In genomic region chr10:89975431-89975841, GRCm38 (mm10) we compare ENCODE assay signal across 11 mouse cellular contexts.
DNase-seq lines count a peak whose midpoint lies in the region; ATAC-seq and TF ChIP-seq lines count a peak whose summit lies in the region.
"Had no signal": no experiment of that assay in that cellular context is flagged by ENCODE, and none has a peak within 500 bp of the region (broad histone marks: within the 10 kb centered on the region; RNA-seq: fewer than 3 reads in every experiment).

No protein-coding gene starts in this region.

- no peak overlapping the region for H3K4me2 ChIP-seq in forebrain, embryonic 15.5 days (replicated peaks)
- no peak overlapping the region for H3K4me2 ChIP-seq in forebrain, embryonic 11.5 days (ENCODE audit: low read depth, low read length, severe bottlenecking)
- H3K4me2 ChIP-seq in midbrain, embryonic 11.5 days = no peak overlapping the region
- no peak overlapping the region for H3K4me2 ChIP-seq in embryonic facial prominence, embryonic 14.5 days (ENCODE audit: low read depth, low read length)
- no peak overlapping the region for H3K4me2 ChIP-seq in stomach, postnatal 0 days (replicated peaks; ENCODE audit: low read depth)

- no peaks in the 10 kb centered on the region for H3K27me3 ChIP-seq in forebrain, embryonic 15.5 days
- no peaks in the 10 kb centered on the region for H3K27me3 ChIP-seq in forebrain, embryonic 11.5 days (ENCODE audit: control insufficient read depth, insufficient read depth, low read length)
- no peaks in the 10 kb centered on the region for H3K27me3 ChIP-seq in midbrain, embryonic 11.5 days (ENCODE audit: control insufficient read depth, insufficient read depth, low read length)
- no peaks in the 10 kb centered on the region for H3K27me3 ChIP-seq in midbrain, embryonic 10.5 days (ENCODE audit: low read depth, poor library complexity, severe bottlenecking)
- no peaks in the 10 kb centered on the region for H3K27me3 ChIP-seq in embryonic facial prominence, embryonic 14.5 days (replicated peaks; ENCODE audit: control insufficient read depth, insufficient read depth, low read length)
- no peaks in the 10 kb centered on the region for H3K27me3 ChIP-seq in stomach, postnatal 0 days (ENCODE audit: control insufficient read depth, insufficient read depth, low read length)

- peak overlapping the region; percentile 29; the same call in 1 of the 2 replicates for H3K27ac ChIP-seq in forebrain, embryonic 15.5 days (replicated peaks)
- H3K27ac ChIP-seq in forebrain, embryonic 11.5 days (ENCODE audit: low read depth, low read length) = no peak overlapping the region
- H3K27ac ChIP-seq in midbrain, embryonic 11.5 days (ENCODE audit: low read depth, low read length) = no peak overlapping the region
- no peak overlapping the region for H3K27ac ChIP-seq in midbrain, embryonic 10.5 days (replicated peaks)
- H3K27ac ChIP-seq in embryonic facial prominence, embryonic 14.5 days (replicated peaks; ENCODE audit: low read depth, low read length) = no peak overlapping the region
- H3K27ac ChIP-seq in stomach, postnatal 0 days (replicated peaks) = no peak overlapping the region

- no peak for TF ChIP-seq EP300 in stomach, postnatal 0 days (optimal IDR thresholded peaks at IDR 0.05)

- no peaks in the 10 kb centered on the region for H3K9me3 ChIP-seq in forebrain, embryonic 15.5 days
- H3K9me3 ChIP-seq in forebrain, embryonic 11.5 days (ENCODE audit: control insufficient read depth, low read length) = no peaks in the 10 kb centered on the region
- no peaks in the 10 kb centered on the region for H3K9me3 ChIP-seq in midbrain, embryonic 11.5 days (ENCODE audit: control insufficient read depth, low read length)
- no peaks in the 10 kb centered on the region for H3K9me3 ChIP-seq in midbrain, embryonic 10.5 days (replicated peaks)
- H3K9me3 ChIP-seq in embryonic facial prominence, embryonic 14.5 days (ENCODE audit: control insufficient read depth, low read length) = no peaks in the 10 kb centered on the region
- no peaks in the 10 kb centered on the region for H3K9me3 ChIP-seq in stomach, postnatal 0 days (ENCODE audit: control insufficient read depth, low read length)

- H3K36me3 ChIP-seq in forebrain, embryonic 15.5 days = no peaks in the 10 kb centered on the region
- H3K36me3 ChIP-seq in forebrain, embryonic 11.5 days (ENCODE audit: control insufficient read depth, insufficient read depth, low read length) = no peaks in the 10 kb centered on the region
- H3K36me3 ChIP-seq in midbrain, embryonic 11.5 days (ENCODE audit: control insufficient read depth, insufficient read depth, low read length) = no peaks in the 10 kb centered on the region
- no peaks in the 10 kb centered on the region for H3K36me3 ChIP-seq in midbrain, embryonic 10.5 days
- H3K36me3 ChIP-seq in embryonic facial prominence, embryonic 14.5 days (ENCODE audit: control insufficient read depth, insufficient read depth, low read length) = no peaks in the 10 kb centered on the region
- no peaks in the 10 kb centered on the region for H3K36me3 ChIP-seq in stomach, postnatal 0 days (ENCODE audit: control insufficient read depth, insufficient read depth, low read length)

- H3K9ac ChIP-seq in forebrain, embryonic 15.5 days (replicated peaks) = no peak overlapping the region
- H3K9ac ChIP-seq in forebrain, embryonic 11.5 days (ENCODE audit: low read length) = no peak overlapping the region
- H3K9ac ChIP-seq in midbrain, embryonic 11.5 days (ENCODE audit: low read length) = no peak overlapping the region
- no peak overlapping the region for H3K9ac ChIP-seq in embryonic facial prominence, embryonic 14.5 days (ENCODE audit: low read depth, low read length)
- no peak overlapping the region for H3K9ac ChIP-seq in stomach, postnatal 0 days (ENCODE audit: low read length)

- TF ChIP-seq CTCF in stomach, postnatal 0 days (IDR thresholded peaks at IDR 0.05; ENCODE audit: low read depth) = peak; percentile 58

- no peak for DNase-seq in forebrain, embryonic 11.5 days (ENCODE audit: low spot score)
- DNase-seq in midbrain, embryonic 11.5 days (ENCODE audit: low spot score, missing footprints) = peak; percentile 54
- no peak for DNase-seq in midbrain, embryonic 10.5 days (ENCODE audit: low spot score)
- DNase-seq in embryonic facial prominence, embryonic 14.5 days (ENCODE audit: low spot score) = no peak
- DNase-seq in stomach, postnatal 0 days (ENCODE audit: low spot score) = no peak
- no peak for DNase-seq in adrenal gland, adult 8-10 months
- DNase-seq in ovary, postnatal 36 days (ENCODE audit: low spot score) = no peak
- DNase-seq: gastrocnemius, postnatal 25 days; kidney, postnatal 14 days had no signal

- no peak overlapping the region for H3K4me3 ChIP-seq in forebrain, embryonic 15.5 days
- no peak overlapping the region for H3K4me3 ChIP-seq in forebrain, embryonic 11.5 days (ENCODE audit: low read depth, low read length)
- no peak overlapping the region for H3K4me3 ChIP-seq in midbrain, embryonic 11.5 days (ENCODE audit: low read depth, low read length)
- H3K4me3 ChIP-seq in midbrain, embryonic 10.5 days = no peak overlapping the region
- H3K4me3 ChIP-seq in embryonic facial prominence, embryonic 14.5 days (ENCODE audit: low read depth, low read length) = no peak overlapping the region
- H3K4me3 ChIP-seq in stomach, postnatal 0 days (ENCODE audit: low read depth, low read length) = no peak overlapping the region

- peaks cover 26% of the 10 kb centered on the region; the same call in 1 of the 2 replicates for H3K4me1 ChIP-seq in forebrain, embryonic 15.5 days
- H3K4me1 ChIP-seq in forebrain, embryonic 11.5 days (replicated peaks; ENCODE audit: control insufficient read depth, insufficient read depth, low read length) = no peaks in the 10 kb centered on the region
- no peaks in the 10 kb centered on the region for H3K4me1 ChIP-seq in midbrain, embryonic 11.5 days (ENCODE audit: control insufficient read depth, insufficient read depth, low read length)
- no peaks in the 10 kb centered on the region for H3K4me1 ChIP-seq in midbrain, embryonic 10.5 days
- no peaks in the 10 kb centered on the region for H3K4me1 ChIP-seq in embryonic facial prominence, embryonic 14.5 days (ENCODE audit: control insufficient read depth, insufficient read depth, low read length)
- H3K4me1 ChIP-seq in stomach, postnatal 0 days (replicated peaks; ENCODE audit: control insufficient read depth, insufficient read depth) = no peaks in the 10 kb centered on the region

- peak; percentile 26; the same call in 1 of the 2 replicates for ATAC-seq in forebrain, embryonic 15.5 days (replicated peaks)
- ATAC-seq in forebrain, embryonic 11.5 days (replicated peaks; ENCODE audit: low FRiP score) = no peak
- ATAC-seq in midbrain, embryonic 11.5 days (ENCODE audit: low FRiP score) = peak; percentile 27; the same call in 1 of the 2 replicates
- peak; percentile 60; the same call in 1 of the 2 replicates for ATAC-seq in embryonic facial prominence, embryonic 14.5 days (ENCODE audit: low read depth)
- no peak for ATAC-seq in stomach, postnatal 0 days (ENCODE audit: low FRiP score, low TSS enrichment)
- ATAC-seq: CD4-positive, CD25-positive, alpha-beta regulatory T cell, adult 4 months had no signal

- WGBS in forebrain, embryonic 15.5 days = 70% methylated on average over 3 of the region's 3 CpGs
- 68% methylated on average over 3 of the region's 3 CpGs for WGBS in forebrain, embryonic 11.5 days
- WGBS in midbrain, embryonic 11.5 days = 78% methylated on average over 3 of the region's 3 CpGs
- 82% methylated on average over 3 of the region's 3 CpGs for WGBS in midbrain, embryonic 10.5 days
- WGBS in embryonic facial prominence, embryonic 14.5 days = 57% methylated on average over 3 of the region's 3 CpGs
- WGBS in stomach, postnatal 0 days = 64% methylated on average over 3 of the region's 3 CpGs

Comparison
In these comparisons a context has a peak if more than half of its experiments do, and no peak if none do; other contexts are left out.
1. ATAC-seq: peak in forebrain, embryonic 15.5 days (single experiment), midbrain, embryonic 11.5 days (single experiment) and embryonic facial prominence, embryonic 14.5 days (single experiment); none in forebrain, embryonic 11.5 days (single experiment) and stomach, postnatal 0 days (single experiment).